Mouse (Mus musculus): ENCODE measurements at regions not wholly inside any gene's neighbourhood (a gene's known extent, or its start where the extent isn't known, plus 50 kb on each side); places are given as distances from the start of the nearest gene placed in this dataset.
"Not testable (repeated sequence)": the region's sequence is repeated elsewhere in the genome, so short reads cannot be mapped to it uniquely, and the experiment has no call there.

DNA sequence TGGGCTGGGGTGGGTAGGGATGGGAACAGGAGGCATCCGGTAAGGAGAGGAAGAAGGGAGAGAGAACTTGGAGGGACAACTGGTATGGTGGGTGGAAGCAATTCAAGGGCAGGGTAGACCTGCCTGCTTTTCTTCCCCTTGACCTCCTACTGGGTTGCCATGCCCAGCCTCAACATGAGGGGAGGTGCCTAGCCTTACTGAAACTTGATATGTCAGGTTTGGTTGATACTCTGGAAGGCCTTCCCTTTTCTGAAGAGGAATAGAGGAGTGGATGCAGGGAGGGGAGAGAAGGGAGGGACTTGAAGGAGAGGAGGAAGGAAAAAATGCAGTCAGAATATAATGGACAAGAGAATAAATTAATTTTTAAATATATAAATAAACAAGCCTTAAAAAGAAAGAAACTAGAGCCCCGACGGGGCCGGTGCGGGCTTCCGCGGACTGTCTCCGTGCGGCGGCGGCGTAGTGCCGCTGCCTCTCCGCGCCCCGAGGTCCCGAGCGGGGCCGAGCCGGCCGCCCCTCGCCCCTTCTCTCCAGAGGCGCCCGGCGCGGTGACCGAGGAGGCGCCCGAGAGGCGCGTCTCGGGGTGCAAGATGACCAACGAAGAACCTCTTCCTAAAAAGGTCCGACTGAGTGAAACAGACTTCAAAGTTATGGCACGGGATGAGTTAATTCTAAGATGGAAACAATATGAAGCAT lies 265.2 kb upstream of the Cdh4 start:
- intact Hi-C loops (cut with DNase I); DNase-seq: not testable (repeated sequence)

DNA sequence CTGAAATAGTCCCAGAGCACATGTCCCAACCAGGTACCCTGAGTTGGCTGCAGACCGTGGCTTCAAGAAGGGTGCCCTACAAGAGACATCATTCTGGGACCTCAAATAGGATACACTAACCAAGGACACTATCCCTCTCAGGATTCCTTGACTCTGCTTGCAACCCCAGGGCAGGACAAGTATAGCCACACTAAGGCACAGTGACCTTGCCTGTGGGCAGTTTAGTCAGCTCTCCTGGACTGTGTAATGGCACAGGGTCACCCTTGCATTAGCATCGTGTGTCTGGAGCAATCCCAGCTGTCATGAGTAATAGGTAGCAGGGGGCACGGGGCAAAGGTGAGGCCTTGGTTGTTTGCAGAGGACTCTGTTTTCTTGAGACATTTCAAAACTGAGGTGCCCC lies 260.9 kb upstream of the Cdh4 start:
- DNase-seq: no peak

DNA sequence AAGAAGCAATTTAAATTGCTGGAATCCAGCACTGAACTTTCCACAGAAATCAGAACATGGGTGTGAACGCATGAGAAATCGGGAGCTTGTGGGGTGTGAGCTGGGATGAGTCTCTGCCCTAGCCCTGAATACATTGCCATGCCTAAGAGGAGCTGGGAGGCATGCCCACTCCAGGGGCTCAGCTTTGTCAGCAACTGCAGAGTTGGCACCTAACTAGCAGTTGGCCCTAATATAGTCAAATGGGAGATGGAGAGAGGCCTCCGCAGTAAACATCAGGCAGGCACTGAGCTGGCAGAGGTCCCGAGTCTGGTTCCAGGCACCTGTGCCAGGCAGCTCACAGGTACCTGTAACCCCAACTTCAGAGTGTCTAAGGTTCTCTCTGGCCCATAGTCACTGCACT lies 260.1 kb upstream of the Cdh4 start:
- intact Hi-C loops (cut with DNase I): no loop called here
- DNase-seq: peak; percentile 68

More for the DNA sequence above, 260.9 kb upstream of the Cdh4 start:
- intact Hi-C loops (cut with DNase I): no loop called here

DNA sequence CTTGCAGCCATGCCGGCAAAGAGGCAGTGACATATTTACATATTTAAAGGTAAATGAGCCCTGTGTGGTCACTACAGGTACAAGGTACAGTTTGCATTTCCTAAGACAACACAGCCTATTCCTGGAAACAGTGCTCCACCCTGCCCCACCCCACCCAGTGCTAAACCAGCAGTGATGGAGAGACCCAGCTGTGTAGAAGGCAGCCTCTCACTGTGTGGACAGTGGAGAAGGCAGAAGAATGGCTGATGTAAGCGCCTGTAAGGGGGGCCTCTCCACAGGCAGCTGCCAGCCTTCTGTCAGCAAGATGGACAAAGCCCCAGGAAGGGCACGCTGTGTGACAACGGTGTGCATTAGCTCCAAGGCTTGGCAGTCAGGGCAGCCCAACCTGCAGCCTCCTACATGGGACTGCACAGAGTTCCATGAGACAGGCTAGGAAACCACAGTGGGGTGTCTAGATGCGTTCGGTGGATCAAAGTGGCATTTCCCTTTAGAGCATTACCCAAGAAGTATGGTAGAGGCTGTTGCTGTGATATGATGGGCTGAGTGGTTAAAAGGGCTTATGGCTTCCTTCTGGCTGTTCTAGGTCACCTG lies 249.2 kb upstream of the Cdh4 start:
- intact Hi-C loops (cut with DNase I): no loop called here
- peak; percentile 13 for DNase-seq

DNA sequence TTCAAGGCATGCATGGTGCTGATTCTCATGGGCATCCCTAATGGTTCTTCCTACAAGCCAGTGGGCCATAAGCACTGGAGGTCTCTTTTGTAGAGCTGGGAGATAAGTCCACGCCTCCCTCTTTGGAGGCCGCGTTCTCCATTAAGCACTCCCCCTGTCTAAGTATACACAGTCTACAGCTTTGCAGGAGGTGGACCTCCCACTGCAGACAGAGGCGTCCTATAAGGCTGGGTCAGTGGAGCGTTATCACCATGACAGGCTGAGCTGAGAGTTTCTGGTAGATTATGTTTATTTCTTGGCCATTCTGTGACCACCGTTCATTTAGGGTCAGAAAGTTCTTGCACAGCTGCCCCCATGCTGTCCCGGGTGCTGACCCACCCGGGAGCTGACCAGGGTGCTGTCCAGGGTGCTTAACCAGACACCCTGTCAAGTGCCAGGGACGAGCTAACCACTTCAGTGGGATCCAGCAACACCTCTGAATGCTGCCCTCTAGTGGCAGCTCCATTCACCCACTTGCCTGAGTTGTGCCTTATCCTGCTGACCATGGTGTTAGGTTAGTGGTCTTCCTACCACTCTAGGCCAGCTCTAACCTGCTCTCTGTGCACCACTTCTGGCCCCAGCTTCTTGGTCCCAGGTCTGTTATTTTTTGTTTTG lies 248.6 kb upstream of the Cdh4 start:
- intact Hi-C loops (cut with DNase I): no loop called here

DNA sequence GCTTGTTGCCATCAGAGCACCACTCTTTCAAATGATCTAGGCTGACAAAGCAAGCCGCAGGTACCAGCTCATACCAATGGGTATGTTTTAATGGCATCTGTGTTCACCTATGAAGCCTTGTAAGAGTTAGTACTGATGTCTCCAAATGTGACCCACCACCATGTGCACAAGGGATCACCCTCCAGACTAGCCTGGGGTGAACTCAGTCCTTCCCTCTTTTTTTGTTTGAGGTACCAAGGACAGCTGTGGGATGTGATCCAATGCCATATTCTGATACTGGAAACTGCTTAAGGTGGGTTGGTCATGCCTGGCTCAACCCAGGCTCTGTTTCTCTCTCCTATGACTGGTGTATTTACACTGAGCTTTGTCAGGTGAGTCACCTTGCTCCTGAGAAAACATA lies 244.8 kb upstream of the Cdh4 start:
- intact Hi-C loops (cut with DNase I): no loop called here
- DNase-seq: no peak

More for the DNA sequence above, 248.6 kb upstream of the Cdh4 start:
- DNase-seq: peak; percentile 75

DNA sequence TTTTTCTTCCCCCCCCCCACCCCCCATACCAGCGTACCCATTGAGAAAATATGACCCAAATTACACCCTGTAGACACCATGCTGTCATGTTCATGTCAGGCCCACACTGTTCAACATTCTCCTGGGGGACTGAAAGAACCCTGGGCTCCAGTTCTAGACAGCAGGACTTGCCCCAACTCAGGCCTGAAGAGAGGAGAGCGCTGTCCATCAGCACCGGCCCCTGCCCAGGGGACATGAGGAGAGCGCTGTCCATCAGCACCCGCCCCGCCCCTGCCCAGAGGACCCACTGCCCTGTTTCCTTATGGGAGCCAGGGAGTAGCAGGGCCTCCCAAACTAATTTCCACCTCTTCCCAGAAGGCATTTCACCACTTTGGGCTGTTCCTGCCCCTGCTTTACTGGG lies 241.7 kb upstream of the Cdh4 start:
- DNase-seq: peak; percentile 36
- intact Hi-C loops (cut with DNase I): loop anchor here (10.0 kb wide), 1 partner anchor 126 kb away; no protein-coding TSS in a partner anchor

DNA sequence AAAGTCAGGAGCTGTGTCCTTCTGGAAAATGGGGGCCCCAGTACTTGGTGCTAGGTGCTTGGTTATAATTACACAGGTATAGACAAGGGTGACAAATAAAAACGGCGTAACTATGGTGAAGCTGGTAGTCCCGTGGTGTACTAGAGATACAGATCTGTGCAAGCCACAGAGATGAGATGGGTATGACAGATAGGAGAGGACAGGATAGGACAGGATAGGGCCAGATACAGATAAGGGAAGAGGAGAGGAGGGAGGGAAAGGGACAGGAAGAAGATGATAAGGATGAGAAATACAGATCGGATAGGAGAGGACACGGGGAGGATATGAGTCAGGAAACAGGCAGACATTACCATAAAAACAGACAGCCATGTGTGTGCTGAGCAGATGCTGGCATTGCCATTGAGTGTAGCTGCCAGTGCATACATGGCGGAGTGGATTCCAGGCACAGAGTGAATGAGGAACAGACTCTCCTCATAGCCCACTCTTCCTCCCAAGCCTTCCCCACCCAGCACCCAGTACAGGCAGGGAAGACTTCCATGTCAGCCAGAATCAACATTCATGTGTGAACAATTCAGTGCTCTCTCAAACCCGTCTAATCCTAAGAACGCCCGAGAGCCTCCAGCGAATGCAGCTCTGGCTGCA lies 231.9 kb upstream of the Cdh4 start:
- intact Hi-C loops (cut with DNase I): no loop called here
- DNase-seq: no peak

DNA sequence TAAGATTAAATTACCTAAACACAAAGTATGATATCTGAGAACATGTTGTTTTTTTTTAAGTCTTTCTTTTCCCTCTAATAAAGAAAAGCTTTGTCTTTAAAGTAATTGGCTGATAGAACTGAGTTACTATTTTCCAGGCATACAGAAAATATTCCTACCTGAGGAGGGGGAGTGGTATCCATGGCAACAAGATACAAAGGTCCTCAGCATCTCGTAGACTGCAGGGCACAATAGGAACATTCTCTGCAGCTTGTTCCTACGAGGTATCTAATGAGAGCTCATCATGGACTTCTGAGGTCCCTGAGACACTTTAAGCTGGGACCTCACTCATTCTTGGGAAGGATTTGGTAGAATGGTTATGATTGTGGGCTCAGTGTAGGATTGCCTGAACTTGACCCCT lies 225.5 kb upstream of the Cdh4 start:
- intact Hi-C loops (cut with DNase I): no loop called here
- no peak for DNase-seq

DNA sequence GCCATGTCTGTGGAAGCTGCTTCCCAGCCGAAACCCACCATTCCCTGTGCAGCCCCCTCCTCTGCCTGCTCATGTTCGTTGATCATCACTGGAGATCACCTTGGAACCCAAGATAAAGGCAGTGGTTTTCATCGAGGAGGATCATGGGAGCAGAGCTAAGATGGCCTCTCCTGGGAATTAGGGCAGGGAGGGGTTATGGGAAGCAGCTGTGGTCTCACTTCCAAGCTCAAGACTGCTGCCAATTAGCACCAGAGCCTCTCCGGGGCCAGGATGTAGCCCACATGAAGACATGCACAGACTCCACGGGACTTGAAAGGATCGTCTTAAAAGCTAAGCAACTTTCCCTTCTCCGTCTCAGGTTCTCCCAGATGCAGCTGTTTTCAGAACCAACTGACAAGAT lies 214.1 kb upstream of the Cdh4 start:
- intact Hi-C loops (cut with DNase I): no loop called here
- DNase-seq: no peak

DNA sequence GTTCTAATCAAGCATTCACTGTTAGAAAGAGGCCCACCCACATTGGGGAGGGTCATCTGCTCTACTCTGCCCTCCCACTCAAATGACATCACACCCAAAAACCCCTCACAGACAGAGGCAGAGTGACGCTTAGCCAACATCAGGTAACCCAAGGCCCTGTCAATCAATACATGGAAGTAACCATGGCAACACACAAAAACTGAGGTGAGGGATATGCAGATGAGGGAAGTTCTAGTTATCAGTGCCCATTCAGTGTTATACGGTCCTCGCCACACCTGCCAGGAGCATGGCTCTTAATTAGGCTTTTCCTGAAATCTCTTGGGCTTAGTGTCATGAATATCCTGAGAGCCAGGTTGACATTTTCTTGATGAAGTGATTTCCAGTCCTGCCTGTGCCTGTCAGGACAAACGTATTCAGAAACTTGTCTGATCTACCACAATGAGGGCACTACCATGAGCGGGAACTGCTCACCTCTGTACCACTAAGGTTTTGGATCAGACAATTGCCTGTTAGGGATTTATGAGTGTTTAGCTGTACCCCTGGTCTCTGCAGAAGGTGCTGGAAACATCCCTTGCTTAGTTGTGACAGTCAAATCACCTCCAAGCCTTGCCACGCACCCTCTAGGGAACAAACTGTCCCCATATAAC lies 210.4 kb upstream of the Cdh4 start:
- DNase-seq: no peak
- intact Hi-C loops (cut with DNase I): no loop called here

DNA sequence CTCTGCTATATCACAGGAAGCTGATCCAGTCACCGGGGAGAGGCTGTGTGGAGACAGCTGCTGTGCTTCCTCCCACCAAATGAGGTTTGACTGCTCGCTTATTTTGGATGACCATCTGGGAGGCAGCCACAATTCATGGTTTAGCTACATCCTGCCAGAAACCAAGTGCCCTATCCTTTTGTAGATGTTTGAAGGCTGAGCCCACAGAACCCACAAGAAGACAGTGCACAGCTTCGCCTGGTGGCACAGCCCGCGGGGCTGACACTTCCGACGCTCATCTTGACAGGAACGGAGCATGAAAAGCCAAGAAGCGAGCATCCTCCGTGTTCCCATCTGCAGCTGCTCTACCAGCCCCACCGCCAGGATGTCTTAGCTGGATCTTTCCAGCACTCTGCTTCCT lies 204.1 kb upstream of the Cdh4 start:
- intact Hi-C loops (cut with DNase I): no loop called here
- peak; percentile 36 for DNase-seq

DNA sequence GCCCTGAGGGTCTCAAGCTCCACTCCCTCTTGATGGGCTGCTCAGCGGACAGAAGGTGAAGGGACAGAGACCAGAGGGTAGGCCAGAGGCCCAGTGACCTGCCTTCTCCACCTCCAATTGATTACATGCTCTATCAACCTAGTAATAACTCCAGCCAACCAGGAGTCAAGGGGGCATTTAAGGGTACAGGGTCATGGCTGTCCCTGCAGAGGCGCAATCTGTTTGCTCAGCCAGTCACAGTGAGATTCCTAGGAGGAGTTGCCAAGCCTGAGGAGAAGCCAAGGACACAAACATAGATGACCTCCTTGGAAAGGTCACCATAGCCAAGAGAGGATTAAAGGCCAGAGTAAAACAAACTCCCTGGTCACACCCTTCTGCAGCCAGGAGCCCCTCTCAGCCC lies 181.3 kb upstream of the Cdh4 start:
- intact Hi-C loops (cut with DNase I): no loop called here
- no peak for DNase-seq

DNA sequence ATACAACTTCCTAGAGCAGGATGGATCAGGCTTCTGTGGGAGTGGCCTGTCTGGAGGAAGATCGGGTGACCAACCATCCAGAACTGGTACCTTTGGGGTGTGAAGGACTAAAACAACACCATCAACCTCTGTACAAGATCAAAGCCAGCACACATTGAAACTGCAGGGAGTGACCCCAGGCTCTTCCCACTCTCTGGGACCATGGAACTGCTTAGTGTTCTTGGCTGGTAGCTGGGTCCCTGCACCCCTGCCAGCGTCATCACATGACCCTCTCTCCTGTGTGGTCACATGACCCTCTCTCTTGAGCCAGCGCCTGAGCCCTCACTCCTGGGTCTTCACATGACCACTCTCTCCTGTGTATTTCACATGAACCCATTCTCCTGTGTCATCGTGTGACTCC lies 178.3 kb upstream of the Cdh4 start:
- no peak for DNase-seq
- intact Hi-C loops (cut with DNase I): no loop called here

DNA sequence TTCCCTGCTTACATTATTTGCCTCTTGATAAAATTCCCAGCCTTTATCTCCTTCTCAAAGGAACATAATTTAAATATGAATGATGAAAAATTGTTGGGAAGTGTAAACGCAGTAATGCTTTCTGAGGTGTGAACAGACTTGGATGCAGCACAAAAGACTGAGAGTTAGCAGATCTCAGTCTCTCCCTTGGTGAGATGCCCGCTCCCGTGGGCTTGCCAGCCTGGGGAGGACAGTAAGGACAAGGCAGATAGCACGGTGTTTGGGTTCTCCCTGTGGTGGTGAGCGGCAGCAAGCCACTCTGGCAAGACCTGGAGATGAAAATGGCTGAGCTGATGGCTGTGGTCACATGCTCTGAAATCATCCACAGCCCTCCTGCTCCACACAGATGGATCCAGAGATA lies 176.8 kb upstream of the Cdh4 start:
- peak; percentile 41 for DNase-seq
- intact Hi-C loops (cut with DNase I): no loop called here

DNA sequence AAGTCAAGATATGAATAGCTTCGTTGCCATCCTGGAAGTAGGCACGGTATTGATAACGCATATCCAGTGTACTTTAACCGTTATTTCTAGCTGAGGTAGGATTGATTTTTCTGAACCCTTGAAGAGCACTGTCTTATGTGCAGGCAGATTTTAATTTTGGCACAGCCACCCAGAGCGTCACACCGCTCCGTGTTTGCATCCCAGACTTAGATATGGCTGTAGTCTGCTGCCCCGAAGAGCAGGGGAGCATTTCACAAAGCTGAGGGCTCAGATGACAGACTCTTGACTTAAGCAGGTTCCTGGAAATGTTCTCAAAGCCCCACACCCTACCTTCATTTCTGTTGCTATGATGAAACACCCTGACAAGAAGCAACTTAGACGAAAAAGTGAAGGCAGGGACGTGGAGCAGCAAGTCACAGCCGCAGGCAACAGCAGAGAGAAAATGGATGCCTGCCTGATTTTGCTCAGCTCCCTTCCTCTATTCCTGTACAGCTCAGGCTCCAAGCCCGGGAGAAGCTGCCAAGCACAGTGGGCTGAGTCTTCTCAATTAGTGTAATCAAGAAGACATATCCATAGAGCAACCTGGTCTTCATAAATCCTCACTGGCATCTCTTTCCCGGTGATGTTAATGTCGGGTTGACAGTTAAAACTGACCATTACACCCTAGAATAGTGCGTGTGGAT lies 164.9 kb upstream of the Cdh4 start:
- peak; percentile 85 for DNase-seq
- intact Hi-C loops (cut with DNase I): no loop called here

DNA sequence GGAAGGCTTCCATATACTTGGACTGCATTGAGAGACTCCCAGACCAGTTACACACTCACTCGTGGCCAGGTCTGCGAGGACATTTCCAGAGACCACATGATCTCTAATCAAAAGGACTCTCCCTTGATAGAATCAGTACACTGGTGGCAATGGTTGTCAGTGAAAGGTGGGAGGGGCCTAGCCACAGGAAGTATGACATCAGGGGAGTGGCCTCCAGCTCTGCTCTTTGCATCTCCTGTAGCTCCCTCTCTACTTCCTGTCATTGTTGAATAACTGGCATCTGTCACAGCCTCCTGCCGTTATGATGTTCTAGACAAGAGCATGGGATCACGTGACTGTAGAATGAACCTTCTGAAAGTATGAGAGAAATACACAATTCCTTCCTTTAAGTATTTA lies 164.3 kb upstream of the Cdh4 start:
- peak; percentile 53 for DNase-seq
- intact Hi-C loops (cut with DNase I): no loop called here

DNA sequence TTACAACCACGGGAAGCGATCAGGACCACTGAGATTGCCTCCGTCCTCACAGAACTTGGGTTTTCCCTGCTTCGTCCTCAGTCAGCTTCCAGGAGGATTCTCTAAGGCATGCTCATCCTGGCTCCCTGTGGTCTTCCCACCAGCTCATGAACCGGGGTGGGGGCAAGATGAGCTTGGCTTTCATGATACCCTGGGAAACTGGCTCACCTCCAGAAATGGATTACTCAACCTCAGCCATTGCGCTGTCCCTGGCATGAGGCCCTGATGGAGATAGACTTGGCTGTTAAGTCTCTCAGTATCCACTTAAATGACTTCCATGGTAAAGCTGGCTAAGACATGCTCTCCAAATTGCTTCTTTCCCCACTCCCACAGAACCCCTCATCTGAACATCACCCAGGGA lies 160.0 kb upstream of the Cdh4 start:
- intact Hi-C loops (cut with DNase I): no loop called here

DNA sequence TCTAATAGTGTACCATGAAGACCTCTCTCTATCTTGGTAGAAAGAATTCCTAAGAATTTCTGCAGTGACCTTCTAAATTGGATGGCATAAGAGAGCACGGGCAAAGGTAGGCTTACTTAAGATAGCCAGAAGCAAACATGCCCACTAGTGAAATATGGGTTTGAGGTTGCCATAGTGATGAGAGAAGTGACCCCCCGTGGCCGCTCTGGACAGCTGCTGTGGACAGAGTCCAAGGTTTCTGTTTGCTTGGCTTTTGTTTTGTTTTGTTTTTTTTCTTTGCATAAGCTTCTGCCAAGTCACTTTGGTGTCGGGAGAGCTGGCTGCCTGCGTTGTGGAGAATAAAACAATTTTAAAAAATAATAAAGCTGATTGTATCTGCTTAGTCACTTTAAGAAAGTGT lies 151.8 kb upstream of the Cdh4 start:
- DNase-seq: peak; percentile 67
- intact Hi-C loops (cut with DNase I): no loop called here

More for the DNA sequence above, 160.0 kb upstream of the Cdh4 start:
- peak; percentile 83 for DNase-seq

DNA sequence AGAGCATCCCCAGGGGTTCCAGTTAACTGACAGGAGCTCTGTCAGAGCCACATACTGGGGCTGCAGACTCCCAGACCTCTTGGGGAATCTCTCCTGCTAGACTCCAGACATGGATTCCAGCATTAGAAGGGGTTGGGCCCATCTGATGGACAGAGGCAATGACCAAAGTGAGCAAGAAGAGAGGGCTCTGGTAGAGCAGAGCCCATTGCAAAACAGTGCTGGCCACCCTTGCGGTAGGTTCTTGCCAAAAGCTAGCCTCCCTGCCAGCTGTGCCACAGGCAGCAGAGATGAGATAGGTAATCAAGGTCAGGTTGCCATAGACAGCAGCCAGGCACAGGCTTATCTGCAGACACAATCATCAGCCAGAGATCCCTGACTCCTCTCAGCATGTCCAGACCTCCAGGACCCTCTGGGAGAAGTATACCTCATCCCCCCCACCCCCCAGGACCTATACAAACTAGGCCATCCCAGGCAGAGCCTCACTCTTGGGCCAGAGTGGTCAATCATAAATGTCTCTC lies 151.1 kb upstream of the Cdh4 start:
- intact Hi-C loops (cut with DNase I): no loop called here
- no peak for DNase-seq
